Mouse (Mus musculus) liver, postnatal 0 days (tissue): Measurements from ENCODE around the gene Arhgap45. TPM values are rescaled to one million over a fixed set of nuclear protein-coding genes. Genes with fewer than 3 reads are reported as not detected.

Experiments used
- ATAC-seq: fragments of 200-750 bp; cut with Nextera tagmentation; 2 replicates; pipeline ENCODE4 v1.8.0; 2017; ENCODE audit warnings: mild to moderate bottlenecking, moderate library complexity
- DNase-seq: peaks from one replicate; pipeline ENCODE4 v3.0.0-alpha.2; 2016
- H3K27ac ChIP-seq: fragments of 300-500 bp; sonication (generic); 2 replicates; pipeline ENCODE4 v1.5.1; 2014; ENCODE audit warnings: antibody characterized with exemption, moderate library complexity, mild to moderate bottlenecking, low read depth
- H3K27me3 ChIP-seq: fragments of 300-500 bp; sonication (generic); 2 replicates; pipeline ENCODE4 v1.6.1; 2014; ENCODE audit warnings: low read length, control low read depth, mixed read lengths; ENCODE audit not compliant: insufficient read depth
- H3K36me3 ChIP-seq: fragments of 300-500 bp; sonication (generic); replicated peaks from 2 replicates; pipeline ENCODE4 v1.6.1; 2014; ENCODE audit warnings: mild to moderate bottlenecking, control low read depth, low read length, moderate library complexity, mixed read lengths; ENCODE audit not compliant: insufficient read depth
- H3K4me1 ChIP-seq: fragments of 300-500 bp; sonication (generic); 2 replicates; pipeline ENCODE4 v1.6.1; 2014; ENCODE audit warnings: antibody characterized with exemption, mild to moderate bottlenecking, control low read depth; ENCODE audit not compliant: insufficient read depth
- H3K4me2 ChIP-seq: fragments of 300-500 bp; sonication (generic); 2 replicates; pipeline ENCODE4 v1.6.1; 2014; ENCODE audit warnings: low read depth, mild to moderate bottlenecking, low read length, moderate library complexity, mixed read lengths
- H3K4me3 ChIP-seq: fragments of 300-500 bp; sonication (generic); 2 replicates; pipeline ENCODE4 v1.5.1; 2014; ENCODE audit warnings: low read depth, low read length
- H3K9ac ChIP-seq: fragments of 300-500 bp; sonication (generic); replicated peaks from 2 replicates; pipeline ENCODE4 v1.6.1; 2014; ENCODE audit warnings: mild to moderate bottlenecking, moderate library complexity
- H3K9me3 ChIP-seq: fragments of 300-500 bp; sonication (generic); 2 replicates; pipeline ENCODE4 v1.6.1; 2016; ENCODE audit warnings: mild to moderate bottlenecking, control low read depth, low read length, mixed read lengths
- CTCF ChIP-seq: sonication (generic); IDR thresholded peaks from 2 replicates; pipeline ENCODE4 v1.5.1; 2016; ENCODE audit warnings: antibody characterized with exemption, low read depth
- EP300 ChIP-seq: IDR thresholded peaks from 2 replicates; pipeline ENCODE4 v1.6.1; 2016; ENCODE audit warnings: antibody characterized with exemption, low read depth, mild to moderate bottlenecking
- WGBS: fragments of 180-500 bp; shearing (Covaris S2); extraction: QIAGEN DNeasy Blood & Tissue Kit; methylation state at CpG from one replicate; pipeline ENCODE4 v1.1.7; 2014; ENCODE audit not compliant: insufficient replicate concordance; 5-methylcytosine and 5-hydroxymethylcytosine counted together
- polyA plus RNA-seq: library from polyadenylated mRNA; unstranded; fragments of >200 nt; fragmentation: Nextera tagmentation; extraction: Ambion mirVana; gene quantifications from 2 replicates; pipeline ENCODE4 v1.2.1, GENCODE M21; 2015

Gene Arhgap45
- polyA plus RNA-seq, 1 experiment from 2014 or later = 14.2 TPM

DNA sequence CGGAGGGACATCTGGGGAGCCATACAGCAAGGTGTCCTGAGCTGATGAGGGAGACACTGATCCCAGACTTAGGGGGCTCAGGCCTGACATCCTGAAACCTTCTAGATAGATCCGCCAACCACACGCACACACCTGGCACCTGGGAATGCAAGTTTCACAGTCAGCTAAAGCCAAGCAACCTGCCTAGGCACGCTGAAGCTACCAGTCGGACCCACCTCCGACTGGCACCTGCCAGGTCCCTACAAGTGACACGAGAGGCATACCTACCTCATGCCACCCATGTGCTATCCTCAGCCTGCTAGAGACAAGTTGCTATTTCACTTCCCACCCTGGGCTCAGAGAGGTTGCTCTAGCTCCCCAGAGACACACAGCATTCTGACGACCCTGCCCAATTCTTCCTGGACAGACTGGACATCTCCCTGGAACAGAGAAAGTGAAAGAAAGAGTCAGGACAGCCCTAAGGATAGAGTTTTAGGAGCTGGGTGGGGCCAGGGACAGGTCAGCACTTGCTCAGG lies 27.1 kb upstream of the Arhgap45 start:
- TF ChIP-seq EP300 (no peak), CTCF (no peak)
- DNase-seq (no peak), ATAC-seq (no peak)
- peaks cover 33% of the 10 kb centered on the region for H3K4me1 ChIP-seq
- H3K27me3 ChIP-seq = peaks cover 14% of the 10 kb centered on the region
- peaks cover 12% of the 10 kb centered on the region for H3K36me3 ChIP-seq
- peak overlapping the region; percentile 78 for H3K4me2 ChIP-seq
- peak overlapping the region; percentile 78 for H3K27ac ChIP-seq
- 49% methylated on average over 8 of the region's 8 CpGs for WGBS
- H3K9me3 ChIP-seq = no peaks in the 10 kb centered on the region
- H3K4me3 ChIP-seq = peak overlapping the region; percentile 63
- H3K9ac ChIP-seq = peak overlapping the region; percentile 73

DNA sequence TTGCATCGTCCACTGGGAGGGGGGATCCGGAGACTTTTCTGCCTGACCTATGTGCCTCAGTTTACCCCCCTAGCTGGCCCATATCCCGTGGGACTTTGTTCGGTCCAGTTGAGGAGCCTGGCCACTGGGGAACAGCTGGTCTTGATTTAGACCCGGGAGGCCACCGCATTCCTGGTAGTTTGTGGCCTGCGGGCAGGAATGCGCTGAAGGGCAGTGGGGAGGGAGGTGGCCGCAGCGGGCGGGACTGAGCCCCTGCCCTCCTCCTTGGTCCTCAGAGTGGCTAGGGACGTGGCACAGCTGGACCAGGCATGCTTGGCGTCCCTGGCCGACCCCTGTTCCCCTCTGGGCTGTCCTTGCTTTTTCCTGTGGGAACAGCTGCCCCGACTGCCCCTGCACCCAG lies 26.6 kb upstream of the Arhgap45 start:
- Histone ChIP-seq H3K27ac (peak overlapping the region; percentile 48; the same call in 1 of the 2 replicates), H3K4me2 (peak overlapping the region; percentile 78), H3K9ac (peak overlapping the region; percentile 38; the same call in 1 of the 2 replicates), H3K27me3 (peaks cover 14% of the 10 kb centered on the region), H3K36me3 (peaks cover 12% of the 10 kb centered on the region), H3K4me3 (peak overlapping the region; percentile 63), H3K4me1 (peaks cover 38% of the 10 kb centered on the region), H3K9me3 (no peaks in the 10 kb centered on the region)
- DNase-seq (no peak), ATAC-seq (no peak)
- TF ChIP-seq CTCF (no peak), EP300 (no peak)
- WGBS = 58% methylated on average over 15 of the region's 15 CpGs

DNA sequence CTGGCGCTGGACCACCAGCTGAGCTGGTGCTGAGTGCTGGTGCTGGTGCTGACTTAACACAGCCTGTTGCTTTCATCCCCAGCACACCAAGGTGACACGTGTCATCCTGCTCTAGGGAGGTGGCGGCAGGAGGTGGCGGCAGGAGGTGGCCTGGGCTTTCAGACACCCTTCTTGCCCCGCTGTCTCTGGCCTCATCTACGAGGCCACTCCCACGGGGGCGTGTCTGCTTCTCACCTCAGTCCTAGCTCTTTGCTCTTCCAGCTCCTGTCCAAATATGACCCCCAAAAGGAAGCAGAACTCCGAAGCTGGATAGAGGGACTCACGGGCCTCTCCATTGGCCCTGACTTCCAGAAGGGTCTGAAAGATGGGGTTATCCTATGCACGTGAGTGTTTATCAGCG lies 25.4 kb upstream of the Arhgap45 start:
- Histone ChIP-seq H3K4me3 (no peak overlapping the region), H3K4me2 (0 out of 2 replicates have a peak overlapping the region, but pooled peaks have one; percentile 9), H3K27ac (no peak overlapping the region), H3K9me3 (no peaks in the 10 kb centered on the region), H3K4me1 (peaks cover 39% of the 10 kb centered on the region), H3K27me3 (peaks cover 14% of the 10 kb centered on the region), H3K9ac (no peak overlapping the region), H3K36me3 (peaks cover 12% of the 10 kb centered on the region)
- DNase-seq (no peak), ATAC-seq (no peak)
- 69% methylated on average over 12 of the region's 12 CpGs for WGBS
- no peak for TF ChIP-seq CTCF
- TF ChIP-seq EP300 = no peak

DNA sequence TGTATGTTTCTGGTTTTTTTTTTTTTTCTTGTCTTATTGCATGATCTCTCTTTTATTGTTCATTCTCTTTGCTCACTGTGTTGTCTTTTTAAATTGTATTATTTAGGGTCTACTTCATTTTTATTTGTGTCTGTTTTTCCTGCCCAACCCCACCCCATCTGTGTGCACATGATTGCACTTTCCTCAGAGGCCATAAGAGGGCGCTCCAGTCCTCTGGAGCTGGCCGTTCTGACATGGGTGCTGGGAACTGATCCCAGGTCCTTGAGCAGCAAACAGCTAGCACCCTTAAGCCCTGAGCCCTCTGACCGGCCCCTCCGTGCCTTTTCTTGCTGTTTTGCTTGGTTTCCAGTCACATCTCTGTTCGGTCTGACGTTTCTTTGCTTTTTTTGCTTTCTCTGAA lies 24.9 kb upstream of the Arhgap45 start:
- Histone ChIP-seq H3K4me3 (no peak overlapping the region), H3K4me1 (peaks cover 34% of the 10 kb centered on the region), H3K9ac (no peak overlapping the region), H3K27me3 (peaks cover 14% of the 10 kb centered on the region), H3K27ac (no peak overlapping the region), H3K4me2 (0 out of 2 replicates have a peak overlapping the region, but pooled peaks have one; percentile 9), H3K36me3 (peaks cover 12% of the 10 kb centered on the region), H3K9me3 (no peaks in the 10 kb centered on the region)
- TF ChIP-seq EP300 (no peak), CTCF (peak; percentile 47)
- DNase-seq (no peak), ATAC-seq (no peak)
- 88% methylated on average over 6 of the region's 6 CpGs for WGBS

DNA sequence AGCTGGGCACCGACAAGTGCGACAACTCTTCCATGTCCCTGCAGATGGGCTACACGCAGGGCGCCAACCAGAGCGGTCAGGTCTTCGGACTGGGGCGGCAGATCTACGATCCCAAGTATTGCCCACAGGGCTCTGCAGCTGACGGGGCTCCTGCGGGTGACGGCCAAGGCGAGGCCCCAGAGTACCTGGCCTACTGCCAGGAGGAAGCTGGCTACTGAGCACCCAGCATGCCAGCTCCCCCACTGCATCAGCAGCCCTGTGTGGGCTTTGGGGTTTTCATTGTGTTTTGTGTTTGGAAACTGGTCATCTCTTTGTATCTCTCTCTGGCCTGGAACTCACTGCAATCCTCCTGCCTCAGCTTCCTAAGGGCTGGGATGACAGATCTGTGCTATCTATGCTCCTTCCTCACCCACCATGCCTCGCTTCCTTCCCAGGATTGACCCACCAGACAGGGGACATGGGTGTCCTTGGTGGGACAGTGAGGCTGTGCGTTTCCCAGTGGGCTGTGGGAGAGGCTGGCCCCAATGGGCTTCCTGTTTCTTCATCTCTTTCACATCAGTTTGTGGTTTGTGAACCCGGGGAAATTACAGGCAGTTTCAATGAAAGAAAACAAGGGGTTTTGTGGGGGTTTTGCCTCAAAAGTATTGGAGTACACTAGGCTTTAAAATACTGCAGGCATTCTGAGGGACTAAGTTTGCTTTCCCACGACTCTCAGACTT lies 21.9 kb upstream of the Arhgap45 start:
- H3K9ac ChIP-seq = peak overlapping the region; percentile 46
- H3K4me2 ChIP-seq = peak overlapping the region; percentile 38
- no peaks in the 10 kb centered on the region for H3K9me3 ChIP-seq
- WGBS = 48% methylated on average over 16 of the region's 16 CpGs
- H3K27me3 ChIP-seq = 0 out of 2 replicates have a peak, but pooled peaks cover 2% of the 10 kb centered on the region
- DNase-seq (peak; percentile 67), ATAC-seq (no peak)
- peaks cover 23% of the 10 kb centered on the region for H3K4me1 ChIP-seq
- peak overlapping the region; percentile 66 for H3K27ac ChIP-seq
- peaks cover 18% of the 10 kb centered on the region for H3K36me3 ChIP-seq
- no peak for TF ChIP-seq CTCF
- no peak for TF ChIP-seq EP300
- H3K4me3 ChIP-seq = no peak overlapping the region

DNA sequence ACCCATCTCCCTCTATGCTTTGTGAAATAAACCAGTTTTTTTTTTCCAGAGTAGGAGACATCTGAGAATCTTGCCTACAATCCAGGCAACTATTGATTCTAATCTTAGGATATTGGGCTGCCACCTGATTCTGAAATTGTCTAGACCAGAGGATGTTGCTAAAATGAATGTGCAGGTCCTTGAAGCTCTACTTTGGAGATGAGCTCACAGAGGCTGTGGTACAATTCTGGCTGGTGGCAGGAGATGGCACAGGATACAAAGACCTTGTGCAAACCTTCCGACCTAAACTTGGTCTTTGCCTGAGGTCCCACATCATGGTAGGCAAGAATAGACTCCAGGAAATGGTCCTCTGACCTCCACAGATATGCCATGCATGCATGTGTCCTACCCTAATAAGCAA lies 20.8 kb upstream of the Arhgap45 start:
- 50% methylated on average over 1 of the region's 1 CpGs for WGBS
- H3K9me3 ChIP-seq = no peaks in the 10 kb centered on the region
- no peaks in the 10 kb centered on the region for H3K27me3 ChIP-seq
- peak overlapping the region; percentile 69; the same call in 1 of the 2 replicates for H3K4me3 ChIP-seq
- H3K9ac ChIP-seq = no peak overlapping the region
- ATAC-seq = no peak
- TF ChIP-seq CTCF (no peak), EP300 (no peak)
- H3K4me1 ChIP-seq = peaks cover 23% of the 10 kb centered on the region
- peaks cover 22% of the 10 kb centered on the region for H3K36me3 ChIP-seq
- H3K27ac ChIP-seq = peak overlapping the region; percentile 34; the same call in 1 of the 2 replicates
- DNase-seq = no peak
- peak overlapping the region; percentile 89 for H3K4me2 ChIP-seq
